Mouse (Mus musculus): ENCODE results near the gene Rsph1. TPM values are rescaled to one million over a fixed set of nuclear protein-coding genes. Genes with fewer than 3 reads are reported as not detected.

The Rsph1 gene
- polyA plus RNA-seq, 1 experiment from 2014 or later = 0.46 TPM

DNA sequence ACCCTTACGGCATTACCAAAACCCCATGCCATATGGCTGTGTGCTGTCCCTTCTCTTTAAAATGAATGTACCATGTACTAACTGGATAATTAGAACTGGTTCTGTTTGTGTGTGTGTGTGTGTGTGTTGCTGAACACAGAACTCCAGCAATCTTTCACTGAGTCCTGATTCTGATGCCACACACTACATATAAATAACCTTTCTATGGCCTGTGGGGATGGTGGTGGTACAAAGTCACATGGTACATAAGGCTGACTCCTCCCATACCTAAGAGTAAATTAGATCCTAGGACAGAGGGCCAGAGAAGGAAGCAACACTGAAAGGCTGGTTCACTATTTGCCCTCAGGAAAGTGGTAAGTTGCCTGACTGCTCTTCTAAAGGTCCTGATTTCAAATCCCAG, 9.3 kb upstream of the Rsph1 start, which contains the start of gene Slc37a1:
Gene Slc37a1, plus strand, starts transcription at position 301 of the 400 bp plus-strand sequence.
- H3K4me2 ChIP-seq = no peak within 1 kb of the TSS
- 89% methylated on average over 1 of the region's 1 CpGs for WGBS
- no peaks in the 10 kb centered on the region for H3K9me3 ChIP-seq
- no peaks in the 10 kb centered on the region for H3K36me3 ChIP-seq
- no peak within 1 kb of the TSS for H3K27ac ChIP-seq
- ATAC-seq (ENCODE audit: insufficient number of reproducible peaks, insufficient read depth, low FRiP score, low TSS enrichment, low read depth) = no peak
- no peak within 1 kb of the TSS for H3K4me3 ChIP-seq
- no peak within 1 kb of the TSS for H3K9ac ChIP-seq
- no peaks in the 10 kb centered on the region for H3K27me3 ChIP-seq
- H3K4me1 ChIP-seq = peaks cover 4% of the 10 kb centered on the region; the same call in 1 of the 2 replicates

DNA sequence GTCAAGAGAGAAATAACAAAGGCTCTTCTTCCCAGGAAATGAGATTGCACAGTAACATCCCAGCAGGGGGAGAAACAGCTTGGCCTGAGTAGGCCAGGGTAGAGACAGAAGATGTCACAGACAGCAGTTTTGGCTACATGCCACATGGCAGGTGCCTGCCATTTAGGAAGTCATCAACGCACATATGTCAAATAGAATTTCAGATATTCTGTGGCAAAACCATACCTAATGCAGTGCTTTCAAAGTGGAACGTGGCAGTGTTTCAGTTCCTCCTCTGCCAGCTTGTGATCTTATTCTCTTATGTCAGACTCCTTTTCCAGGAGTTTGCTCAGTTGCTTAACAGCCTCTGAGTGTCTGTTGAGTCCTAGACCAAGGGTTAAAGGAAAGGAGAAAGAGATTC, 8.7 kb upstream of the Rsph1 start:
- Histone ChIP-seq H3K9ac (no peak overlapping the region), H3K4me1 (peaks cover 4% of the 10 kb centered on the region; the same call in 1 of the 2 replicates), H3K27me3 (no peaks in the 10 kb centered on the region), H3K36me3 (no peaks in the 10 kb centered on the region), H3K27ac (no peak overlapping the region), H3K4me3 (no peak overlapping the region), H3K9me3 (no peaks in the 10 kb centered on the region), H3K4me2 (no peak overlapping the region)
- ATAC-seq (ENCODE audit: insufficient number of reproducible peaks, insufficient read depth, low FRiP score, low TSS enrichment, low read depth) = no peak
- WGBS = 77% methylated on average over 2 of the region's 2 CpGs

DNA sequence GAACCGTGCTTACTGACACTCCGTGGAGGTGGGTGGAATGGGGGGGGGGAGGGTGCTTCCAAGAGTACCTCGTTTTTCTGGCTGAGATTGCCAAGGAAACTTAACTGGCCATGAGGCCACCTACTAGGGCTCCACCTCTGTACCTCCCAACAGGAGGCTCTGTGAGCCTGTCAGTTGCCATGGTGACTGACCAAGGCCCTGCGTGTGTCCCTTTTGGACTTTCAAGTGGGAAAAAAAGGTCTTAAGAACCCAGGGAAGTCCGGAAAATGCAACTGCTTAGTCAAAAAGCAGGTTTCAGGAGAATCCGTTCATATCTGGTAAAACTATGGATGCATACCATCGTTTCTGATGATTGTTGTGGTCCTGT, 5.5 kb upstream of the Rsph1 start:
- Histone ChIP-seq H3K27me3 (no peaks in the 10 kb centered on the region), H3K4me3 (no peak overlapping the region), H3K27ac (no peak overlapping the region), H3K9ac (no peak overlapping the region), H3K4me1 (peaks cover 6% of the 10 kb centered on the region; the same call in 1 of the 2 replicates), H3K36me3 (no peaks in the 10 kb centered on the region), H3K9me3 (no peaks in the 10 kb centered on the region), H3K4me2 (no peak overlapping the region)
- WGBS = 24% methylated on average over 7 of the region's 7 CpGs
- ATAC-seq (ENCODE audit: insufficient number of reproducible peaks, insufficient read depth, low FRiP score, low TSS enrichment, low read depth) = no peak

DNA sequence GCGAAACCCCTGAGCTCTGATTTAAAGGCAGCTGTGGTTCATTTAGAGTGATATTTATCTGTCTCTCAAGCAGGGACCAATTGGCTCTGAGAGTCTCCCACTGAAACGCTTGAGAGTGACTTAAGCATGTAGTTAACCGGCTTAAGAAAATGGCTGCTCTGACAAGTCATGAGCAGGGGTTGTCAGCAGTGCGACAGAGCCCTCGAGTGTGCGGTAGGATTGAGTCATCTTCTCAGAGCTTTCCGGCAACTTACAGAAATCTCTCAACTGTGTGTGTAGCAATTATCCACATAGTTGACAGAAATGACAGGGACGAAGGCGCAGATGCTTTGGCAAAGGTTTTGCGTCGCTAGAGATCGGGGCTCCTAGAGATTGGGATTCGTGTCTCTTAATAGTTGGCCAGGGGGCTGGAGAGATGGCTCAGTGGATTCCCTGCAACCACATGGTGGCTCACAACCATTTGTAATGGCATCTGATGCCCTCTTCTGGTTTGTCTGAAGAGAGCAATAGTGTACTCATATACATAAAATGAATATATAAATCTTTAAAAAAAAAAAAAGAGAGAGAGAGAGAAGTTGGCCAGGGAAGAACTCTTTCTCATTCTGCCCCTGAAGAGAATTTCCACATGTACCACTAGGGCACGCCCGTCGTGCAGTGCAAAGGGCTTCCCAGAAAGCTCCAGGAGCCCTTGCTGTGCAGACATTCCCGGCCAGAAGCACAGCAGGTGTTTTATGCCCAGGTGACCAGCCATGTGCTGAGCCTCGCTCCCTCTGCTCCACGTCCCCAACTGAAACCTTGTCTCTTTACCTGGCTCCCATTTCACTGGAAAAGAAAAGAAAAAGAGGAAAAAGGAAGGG, 4.9 kb upstream of the Rsph1 start:
- WGBS = 39% methylated on average over 19 of the region's 19 CpGs
- H3K27me3 ChIP-seq = no peaks in the 10 kb centered on the region
- peaks cover 11% of the 10 kb centered on the region; the same call in 1 of the 2 replicates for H3K4me1 ChIP-seq
- ATAC-seq (ENCODE audit: insufficient number of reproducible peaks, insufficient read depth, low FRiP score, low TSS enrichment, low read depth) = no peak
- H3K4me2 ChIP-seq = peak overlapping the region; percentile 29; the same call in 1 of the 2 replicates
- H3K9ac ChIP-seq = no peak overlapping the region
- H3K27ac ChIP-seq = no peak overlapping the region
- H3K36me3 ChIP-seq = no peaks in the 10 kb centered on the region
- H3K4me3 ChIP-seq = no peak overlapping the region
- H3K9me3 ChIP-seq = no peaks in the 10 kb centered on the region

DNA sequence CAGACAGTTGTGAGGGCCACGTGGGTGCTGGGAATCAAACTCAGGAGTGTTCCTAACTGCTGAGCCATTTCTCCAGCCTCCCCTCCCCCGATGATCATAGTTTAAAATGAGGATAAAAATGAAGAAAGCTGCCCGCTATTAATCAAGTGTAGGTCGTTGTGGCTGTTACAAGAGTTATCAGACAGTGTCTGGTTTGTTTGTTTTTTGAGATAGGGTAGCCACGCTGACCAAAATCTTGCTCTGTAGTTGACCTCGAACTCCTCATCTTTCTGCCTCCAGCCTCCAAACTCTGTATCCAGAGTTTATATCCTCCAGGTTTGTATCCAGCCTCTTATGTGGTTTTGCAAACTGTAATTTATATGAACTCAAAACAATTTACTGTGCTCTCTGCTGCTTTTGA, 3.1 kb upstream of the Rsph1 start:
- H3K4me3 ChIP-seq = no peak overlapping the region
- H3K9me3 ChIP-seq = no peaks in the 10 kb centered on the region
- H3K4me2 ChIP-seq = no peak overlapping the region
- H3K9ac ChIP-seq = no peak overlapping the region
- no peaks in the 10 kb centered on the region for H3K36me3 ChIP-seq
- H3K27ac ChIP-seq = no peak overlapping the region
- 76% methylated on average over 6 of the region's 6 CpGs for WGBS
- no peak for ATAC-seq (ENCODE audit: insufficient number of reproducible peaks, insufficient read depth, low FRiP score, low TSS enrichment, low read depth)
- 0 out of 2 replicates have a peak, but pooled peaks cover 3% of the 10 kb centered on the region for H3K27me3 ChIP-seq
- H3K4me1 ChIP-seq = peaks cover 19% of the 10 kb centered on the region

DNA sequence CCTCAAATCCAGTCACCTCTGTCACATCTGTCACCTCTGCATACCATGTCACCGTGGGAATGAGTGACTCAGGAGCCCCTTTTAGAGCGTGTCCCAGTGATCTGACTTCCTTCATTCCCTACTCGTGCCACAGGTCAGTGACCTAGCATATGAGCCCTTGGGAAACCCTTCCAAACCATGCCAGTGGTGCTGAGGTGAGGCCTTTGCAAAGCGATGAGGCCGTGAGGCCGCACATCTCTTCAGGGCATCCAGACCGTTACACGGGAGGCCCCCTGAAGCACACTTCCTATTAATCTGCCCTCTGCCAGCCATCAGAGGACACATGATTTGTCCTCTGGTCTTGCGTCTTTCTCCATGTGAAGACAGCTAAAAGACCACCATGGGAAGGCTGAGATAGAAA, 2.4 kb upstream of the Rsph1 start:
- Histone ChIP-seq H3K27me3 (0 out of 2 replicates have a peak, but pooled peaks cover 3% of the 10 kb centered on the region), H3K27ac (no peak overlapping the region), H3K4me3 (no peak overlapping the region), H3K36me3 (no peaks in the 10 kb centered on the region), H3K4me2 (no peak overlapping the region), H3K4me1 (peaks cover 19% of the 10 kb centered on the region), H3K9me3 (no peaks in the 10 kb centered on the region), H3K9ac (no peak overlapping the region)
- WGBS = 80% methylated on average over 9 of the region's 9 CpGs
- ATAC-seq (ENCODE audit: insufficient number of reproducible peaks, insufficient read depth, low FRiP score, low TSS enrichment, low read depth) = no peak

DNA sequence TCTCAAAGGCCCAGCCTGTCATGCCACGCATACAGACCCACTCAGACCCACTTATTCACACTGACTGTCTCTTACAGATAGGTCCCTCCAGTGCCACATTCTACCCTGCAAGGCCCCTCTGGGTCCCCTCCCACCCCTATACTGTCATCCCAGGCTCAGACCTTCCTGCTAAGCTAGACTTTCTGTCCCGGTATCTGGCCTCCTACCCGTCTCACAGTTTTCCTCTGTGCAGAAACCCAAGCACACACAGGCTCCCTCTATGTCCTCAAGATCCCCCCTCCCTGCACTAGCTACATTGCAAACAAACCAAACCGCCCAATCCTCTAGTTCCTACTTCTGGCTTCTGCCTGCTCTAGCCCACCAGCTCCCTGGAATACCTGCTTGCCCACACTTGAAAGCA, 748 bp upstream of the Rsph1 start:
- no peaks in the 10 kb centered on the region for H3K9me3 ChIP-seq
- H3K27me3 ChIP-seq = 0 out of 2 replicates have a peak, but pooled peaks cover 3% of the 10 kb centered on the region
- WGBS = 77% methylated on average over 4 of the region's 4 CpGs
- no peak overlapping the region for H3K4me3 ChIP-seq
- no peaks in the 10 kb centered on the region for H3K36me3 ChIP-seq
- no peak overlapping the region for H3K9ac ChIP-seq
- ATAC-seq (ENCODE audit: insufficient number of reproducible peaks, insufficient read depth, low FRiP score, low TSS enrichment, low read depth) = no peak
- H3K27ac ChIP-seq = no peak overlapping the region
- peaks cover 19% of the 10 kb centered on the region for H3K4me1 ChIP-seq
- H3K4me2 ChIP-seq = 0 out of 2 replicates have a peak overlapping the region, but pooled peaks have one; percentile 78

DNA sequence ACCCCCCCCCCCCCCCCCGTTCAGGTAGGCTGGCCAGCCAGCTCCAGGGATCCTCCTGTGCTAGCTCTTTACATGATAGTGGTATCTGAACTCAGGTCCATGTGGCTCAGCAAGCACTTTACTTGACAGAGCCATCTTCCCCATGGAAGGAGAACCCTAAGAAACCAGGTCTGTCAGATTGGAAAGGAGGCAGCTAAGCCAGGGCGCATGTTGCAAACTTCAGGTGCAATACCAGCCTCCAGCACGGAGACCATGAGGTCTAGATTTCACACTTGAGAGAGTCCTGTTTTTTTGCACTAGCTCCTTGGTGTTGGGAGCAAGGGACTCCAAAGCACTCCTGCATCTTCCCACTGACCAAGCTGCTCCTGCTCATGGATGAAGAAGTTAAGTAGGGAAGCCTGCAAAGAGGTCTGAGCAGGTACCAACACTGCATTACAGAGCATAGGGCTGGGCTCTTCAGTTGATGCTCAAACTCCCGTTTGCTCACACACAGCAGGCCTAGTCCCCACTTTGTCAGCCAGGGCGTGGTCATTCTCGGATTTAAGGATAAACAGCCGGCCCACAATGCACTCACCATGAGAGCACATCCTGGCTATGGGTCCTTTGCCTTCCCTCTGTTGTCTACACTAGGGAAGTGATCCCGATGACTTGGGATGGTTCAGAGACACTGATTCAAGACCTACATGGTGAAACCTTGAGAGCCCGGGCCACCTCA, 819 bp downstream of the Rsph1 start:
- Histone ChIP-seq H3K4me1 (peaks cover 15% of the 10 kb centered on the region), H3K27ac (no peak overlapping the region), H3K9me3 (no peaks in the 10 kb centered on the region), H3K4me2 (peak overlapping the region; percentile 78), H3K27me3 (0 out of 2 replicates have a peak, but pooled peaks cover 3% of the 10 kb centered on the region), H3K4me3 (peak overlapping the region; percentile 48), H3K9ac (peak overlapping the region; percentile 57), H3K36me3 (no peaks in the 10 kb centered on the region)
- WGBS = 27% methylated on average over 9 of the region's 9 CpGs
- ATAC-seq (ENCODE audit: insufficient number of reproducible peaks, insufficient read depth, low FRiP score, low TSS enrichment, low read depth) = peak; percentile 33; the same call in 1 of the 2 replicates

DNA sequence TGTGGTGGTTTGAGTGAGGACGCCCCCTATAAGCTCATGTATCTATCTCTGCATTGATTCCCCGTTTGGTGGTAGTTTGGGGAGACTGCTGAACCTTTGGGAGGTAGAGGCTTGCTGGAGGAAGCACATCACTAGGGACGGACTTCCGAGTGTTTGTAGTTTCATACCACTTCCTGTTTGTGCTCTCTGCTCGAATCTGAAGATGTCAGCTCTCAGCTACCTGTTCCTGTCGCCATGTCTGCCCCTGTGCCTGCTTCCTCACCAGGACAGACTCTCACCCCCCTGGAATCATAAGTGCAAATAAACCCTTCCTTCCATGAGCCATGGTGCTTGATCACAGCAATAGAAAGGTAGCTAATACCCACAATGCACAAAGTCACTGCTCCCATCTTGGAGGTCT, 2.0 kb downstream of the Rsph1 start:
- 70% methylated on average over 6 of the region's 6 CpGs for WGBS
- Histone ChIP-seq H3K9ac (no peak overlapping the region), H3K27me3 (0 out of 2 replicates have a peak, but pooled peaks cover 3% of the 10 kb centered on the region), H3K36me3 (no peaks in the 10 kb centered on the region), H3K4me3 (no peak overlapping the region), H3K4me2 (no peak overlapping the region), H3K9me3 (no peaks in the 10 kb centered on the region), H3K27ac (no peak overlapping the region), H3K4me1 (peaks cover 15% of the 10 kb centered on the region)
- no peak for ATAC-seq (ENCODE audit: insufficient number of reproducible peaks, insufficient read depth, low FRiP score, low TSS enrichment, low read depth)

DNA sequence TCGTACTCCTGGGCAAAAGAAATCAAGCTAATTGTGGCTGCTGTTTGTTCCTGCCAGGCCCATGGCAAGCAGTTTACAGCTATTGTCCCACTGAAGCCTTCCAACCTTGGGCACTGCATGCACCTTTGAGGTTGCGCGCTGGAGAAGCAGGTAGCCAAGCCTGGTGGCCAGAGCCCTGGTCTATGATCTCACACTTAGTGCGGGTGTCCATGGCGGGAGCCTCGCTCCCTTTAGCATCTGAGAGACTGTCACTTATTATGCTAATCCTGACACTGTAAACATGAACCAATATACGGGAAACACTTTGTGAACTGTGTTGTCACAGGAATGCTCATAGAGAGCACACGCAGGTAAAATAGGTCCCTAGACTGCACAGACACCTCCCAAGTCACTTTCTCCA, 3.6 kb downstream of the Rsph1 start:
- Histone ChIP-seq H3K9ac (no peak overlapping the region), H3K4me2 (no peak overlapping the region), H3K4me3 (no peak overlapping the region), H3K36me3 (no peaks in the 10 kb centered on the region), H3K27ac (no peak overlapping the region), H3K4me1 (peaks cover 15% of the 10 kb centered on the region), H3K9me3 (no peaks in the 10 kb centered on the region), H3K27me3 (0 out of 2 replicates have a peak, but pooled peaks cover 3% of the 10 kb centered on the region)
- 84% methylated on average over 8 of the region's 8 CpGs for whole genome bisulfite sequencing
- ATAC-seq (ENCODE audit: insufficient number of reproducible peaks, insufficient read depth, low FRiP score, low TSS enrichment, low read depth) = no peak

DNA sequence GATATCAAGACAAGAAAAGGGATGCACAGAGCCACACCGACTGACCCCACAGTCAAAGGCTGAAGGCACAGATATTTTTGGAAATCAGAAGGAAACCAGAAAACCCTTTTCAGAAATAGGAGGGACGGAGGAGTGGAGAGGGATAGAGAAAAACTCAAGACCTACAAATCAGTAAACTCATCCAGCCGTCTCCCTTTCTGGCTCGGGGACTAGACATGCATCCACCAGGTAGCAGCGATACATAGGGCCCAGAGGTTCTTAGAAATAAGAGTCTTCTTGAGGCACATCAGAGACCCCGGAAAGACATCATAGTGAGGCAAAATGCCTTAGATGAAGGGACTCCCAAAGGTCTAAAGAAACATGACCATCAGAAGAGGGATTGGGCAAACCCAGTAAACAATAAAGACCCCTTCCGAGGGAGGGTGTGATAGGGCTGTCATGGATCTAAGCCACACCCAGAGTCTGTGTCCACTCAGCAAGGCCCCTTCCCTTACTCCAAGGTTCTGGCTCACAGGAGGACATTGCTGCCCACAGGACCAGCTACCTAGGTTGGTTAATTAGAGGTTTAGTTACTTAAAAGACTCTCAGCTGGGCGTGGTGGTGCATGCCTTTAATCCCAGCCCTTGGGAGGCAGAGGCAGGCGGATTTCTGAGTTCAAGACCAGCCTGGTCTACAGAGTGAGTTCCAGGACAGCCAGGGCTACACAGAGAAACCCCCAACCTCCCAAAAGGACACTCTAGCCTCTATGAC, 4.6 kb downstream of the Rsph1 start:
- 0 out of 2 replicates have a peak, but pooled peaks cover 3% of the 10 kb centered on the region for H3K27me3 ChIP-seq
- no peak overlapping the region for H3K4me3 ChIP-seq
- no peaks in the 10 kb centered on the region for H3K9me3 ChIP-seq
- H3K9ac ChIP-seq = no peak overlapping the region
- H3K27ac ChIP-seq = no peak overlapping the region
- no peak overlapping the region for H3K4me2 ChIP-seq
- no peaks in the 10 kb centered on the region for H3K36me3 ChIP-seq
- peaks cover 13% of the 10 kb centered on the region for H3K4me1 ChIP-seq
- WGBS = 87% methylated on average over 9 of the region's 9 CpGs
- ATAC-seq (ENCODE audit: insufficient number of reproducible peaks, insufficient read depth, low FRiP score, low TSS enrichment, low read depth) = no peak

Data from embryonic facial prominence, embryonic 13.5 days (tissue).